Mouse (Mus musculus): Measurements from ENCODE around the gene Ift74.

Ift74 gene

GRCm38 (mm10) chr4:94696368-94696767 lies 82.1 kb downstream of the Ift74 start:
- DNase-seq, result no peak

- no peak for DNase-seq
Measured at GRCm38 (mm10) chr4:94711002-94711401, 96.7 kb downstream of the Ift74 start.

- no peak for DNase-seq
Measured at GRCm38 (mm10) chr4:94711426-94711825, 97.1 kb downstream of the Ift74 start.

- DNase-seq, result no peak
Measured at GRCm38 (mm10) chr4:94713741-94714140, 99.5 kb downstream of the Ift74 start.

GRCm38 (mm10) chr4:94715166-94715565 lies 100.9 kb downstream of the Ift74 start:
- peak; percentile 77 for DNase-seq

- peak; percentile 38 for DNase-seq
Measured at GRCm38 (mm10) chr4:94725799-94726198, 111.5 kb downstream of the Ift74 start.

- peak; percentile 63 for DNase-seq
Measured at GRCm38 (mm10) chr4:94732721-94733120, 118.4 kb downstream of the Ift74 start.

- no peak for DNase-seq
Measured at GRCm38 (mm10) chr4:94737326-94738295, 123.3 kb downstream of the Ift74 start.

- peak; percentile 35 for DNase-seq
Measured at GRCm38 (mm10) chr4:94738838-94739731, 124.8 kb downstream of the Ift74 start, which contains the start of gene Tek. Tek (plus strand) TSS chr4:94739289.

GRCm38 (mm10) chr4:94741824-94742223 lies 127.5 kb downstream of the Ift74 start:
- peak; percentile 25 for DNase-seq

Data from lung, postnatal 10 days (tissue).